Mouse (Mus musculus) forebrain, postnatal 0 days (tissue): ENCODE measurements at regions not wholly inside any gene's neighbourhood (a gene's known extent, or its start where the extent isn't known, plus 50 kb on each side); places are given as distances from the start of the nearest gene placed in this dataset.

Experiments used
- ATAC-seq: fragments of 200-750 bp; cut with Nextera tagmentation; 2 replicates; pipeline ENCODE4 v1.8.0; 2017; ENCODE audit warnings: mild to moderate bottlenecking, moderate library complexity
- DNase-seq: peaks from one replicate; pipeline ENCODE4 v3.0.0-alpha.2; 2015
- H3K27ac ChIP-seq: fragments of 300-500 bp; sonication (generic); 2 replicates; pipeline ENCODE4 v1.5.1; 2014; ENCODE audit warnings: low read depth, mild to moderate bottlenecking, antibody characterized with exemption, low read length, moderate library complexity, mixed read lengths
- H3K27me3 ChIP-seq: fragments of 300-500 bp; sonication (generic); 2 replicates; pipeline ENCODE4 v1.6.1; 2014; ENCODE audit warnings: mild to moderate bottlenecking, low read length, mixed read lengths; ENCODE audit not compliant: insufficient read depth
- H3K36me3 ChIP-seq: fragments of 300-500 bp; sonication (generic); 2 replicates; pipeline ENCODE4 v1.6.1; 2014; ENCODE audit warnings: mild to moderate bottlenecking, moderate library complexity; ENCODE audit not compliant: insufficient read depth
- H3K4me1 ChIP-seq: fragments of 300-500 bp; sonication (generic); 2 replicates; pipeline ENCODE4 v1.6.1; 2014; ENCODE audit warnings: antibody characterized with exemption; ENCODE audit not compliant: insufficient read depth
- H3K4me2 ChIP-seq: fragments of 300-500 bp; sonication (generic); 2 replicates; pipeline ENCODE4 v1.6.1; 2014; ENCODE audit warnings: low read depth, mild to moderate bottlenecking, moderate library complexity
- H3K4me3 ChIP-seq: fragments of 300-500 bp; sonication (generic); 2 replicates; pipeline ENCODE4 v1.5.1; 2014; ENCODE audit warnings: low read depth, low read length, mixed read lengths
- H3K9ac ChIP-seq: fragments of 300-500 bp; sonication (generic); 2 replicates; pipeline ENCODE4 v1.6.1; 2014; ENCODE audit warnings: mild to moderate bottlenecking
- H3K9me3 ChIP-seq: fragments of 300-500 bp; sonication (generic); 2 replicates; pipeline ENCODE4 v1.6.1; 2016; ENCODE audit warnings: low read length
- CTCF ChIP-seq: sonication (generic); IDR thresholded peaks from 2 replicates; pipeline ENCODE4 v1.5.1; 2016; ENCODE audit warnings: antibody characterized with exemption, control low read depth, low read depth
- WGBS: fragments of 180-500 bp; shearing (Covaris S2); extraction: QIAGEN DNeasy Blood & Tissue Kit; methylation state at CpG from one replicate; pipeline ENCODE4 v1.1.7; 2014; 5-methylcytosine and 5-hydroxymethylcytosine counted together

GRCm38 (mm10) chr6:111808611-111809010 is 464.9 kb upstream of the Lmcd1 start:
- Histone ChIP-seq H3K27me3 (no peaks in the 10 kb centered on the region), H3K9ac (no peak overlapping the region), H3K9me3 (no peaks in the 10 kb centered on the region), H3K36me3 (no peaks in the 10 kb centered on the region), H3K27ac (no peak overlapping the region), H3K4me1 (no peaks in the 10 kb centered on the region), H3K4me3 (no peak overlapping the region), H3K4me2 (no peak overlapping the region)
- ATAC-seq = no peak
- no peak for DNase-seq
- no peak for TF ChIP-seq CTCF

GRCm38 (mm10) chr6:111813982-111814603 is 459.5 kb upstream of the Lmcd1 start:
- ATAC-seq (peak; percentile 69; the same call in 1 of the 2 replicates), DNase-seq (no peak)

GRCm38 (mm10) chr6:111815150-111815549 is 458.4 kb upstream of the Lmcd1 start:
- TF ChIP-seq CTCF = no peak
- no peak overlapping the region for H3K27ac ChIP-seq
- no peaks in the 10 kb centered on the region for H3K9me3 ChIP-seq
- H3K9ac ChIP-seq = no peak overlapping the region
- no peaks in the 10 kb centered on the region for H3K27me3 ChIP-seq
- H3K4me1 ChIP-seq = no peaks in the 10 kb centered on the region
- 0 out of 2 replicates have a peak, but pooled peaks have one; percentile 36 for ATAC-seq
- no peak overlapping the region for H3K4me2 ChIP-seq
- no peak for DNase-seq
- no peak overlapping the region for H3K4me3 ChIP-seq
- no peaks in the 10 kb centered on the region for H3K36me3 ChIP-seq

More at GRCm38 (mm10) chr6:111813982-111814603, 459.5 kb upstream of the Lmcd1 start:
- H3K4me1 ChIP-seq = no peaks in the 10 kb centered on the region
- no peaks in the 10 kb centered on the region for H3K9me3 ChIP-seq
- no peaks in the 10 kb centered on the region for H3K36me3 ChIP-seq
- WGBS = 74% methylated on average over 7 of the region's 7 CpGs
- TF ChIP-seq CTCF = no peak
- no peak overlapping the region for H3K4me2 ChIP-seq
- no peaks in the 10 kb centered on the region for H3K27me3 ChIP-seq
- H3K9ac ChIP-seq = no peak overlapping the region
- no peak overlapping the region for H3K4me3 ChIP-seq
- no peak overlapping the region for H3K27ac ChIP-seq

GRCm38 (mm10) chr6:111820265-111820664 is 453.3 kb upstream of the Lmcd1 start:
- H3K36me3 ChIP-seq = no peaks in the 10 kb centered on the region
- TF ChIP-seq CTCF = no peak

GRCm38 (mm10) chr6:111844321-111844835 is 429.2 kb upstream of the Lmcd1 start:
- peak; percentile 61 for ATAC-seq
- no peak overlapping the region for H3K27ac ChIP-seq

More at GRCm38 (mm10) chr6:111820265-111820664, 453.3 kb upstream of the Lmcd1 start:
- no peaks in the 10 kb centered on the region for H3K4me1 ChIP-seq
- H3K4me2 ChIP-seq = no peak overlapping the region
- no peak overlapping the region for H3K27ac ChIP-seq
- ATAC-seq (0 out of 2 replicates have a peak, but pooled peaks have one; percentile 14), DNase-seq (no peak)
- H3K9me3 ChIP-seq = no peaks in the 10 kb centered on the region
- H3K4me3 ChIP-seq = no peak overlapping the region
- no peak overlapping the region for H3K9ac ChIP-seq
- WGBS = 37% methylated on average over 3 of the region's 3 CpGs
- no peaks in the 10 kb centered on the region for H3K27me3 ChIP-seq

GRCm38 (mm10) chr6:111866101-111866598 is 407.4 kb upstream of the Lmcd1 start:
- peak; percentile 91 for ATAC-seq
- H3K9ac ChIP-seq = no peak overlapping the region
- 26% methylated on average over 3 of the region's 3 CpGs for WGBS
- peak; percentile 74 for DNase-seq
- no peak overlapping the region for H3K4me3 ChIP-seq
- H3K36me3 ChIP-seq = no peaks in the 10 kb centered on the region
- H3K4me2 ChIP-seq = no peak overlapping the region
- H3K27ac ChIP-seq = 0 out of 2 replicates have a peak overlapping the region, but pooled peaks have one; percentile 29
- no peak for TF ChIP-seq CTCF
- H3K27me3 ChIP-seq = no peaks in the 10 kb centered on the region
- no peaks in the 10 kb centered on the region for H3K4me1 ChIP-seq
- H3K9me3 ChIP-seq = no peaks in the 10 kb centered on the region

More at GRCm38 (mm10) chr6:111844321-111844835, 429.2 kb upstream of the Lmcd1 start:
- no peaks in the 10 kb centered on the region for H3K36me3 ChIP-seq
- 0 out of 2 replicates have a peak, but pooled peaks cover 5% of the 10 kb centered on the region for H3K4me1 ChIP-seq
- H3K27me3 ChIP-seq = peaks cover 4% of the 10 kb centered on the region; the same call in 1 of the 2 replicates
- H3K9ac ChIP-seq = no peak overlapping the region
- no peak overlapping the region for H3K4me3 ChIP-seq
- DNase-seq = peak; percentile 59
- TF ChIP-seq CTCF = no peak
- WGBS = 15% methylated on average over 6 of the region's 6 CpGs
- no peak overlapping the region for H3K4me2 ChIP-seq
- H3K9me3 ChIP-seq = no peaks in the 10 kb centered on the region

GRCm38 (mm10) chr6:111882557-111882956 is 391.0 kb upstream of the Lmcd1 start:
- Histone ChIP-seq H3K4me2 (no peak overlapping the region), H3K36me3 (no peaks in the 10 kb centered on the region), H3K4me1 (no peaks in the 10 kb centered on the region), H3K9me3 (no peaks in the 10 kb centered on the region), H3K27me3 (no peaks in the 10 kb centered on the region), H3K9ac (no peak overlapping the region), H3K4me3 (no peak overlapping the region), H3K27ac (no peak overlapping the region)
- 83% methylated on average over 1 of the region's 1 CpGs for WGBS
- no peak for DNase-seq
- no peak for ATAC-seq
- no peak for TF ChIP-seq CTCF
